Mouse (Mus musculus): Measurements from ENCODE around the gene Mier1. TPM values are rescaled to one million over a fixed set of nuclear protein-coding genes. Genes with fewer than 3 reads are reported as not detected.

The Mier1 gene
- 100 to 1,000 TPM; 129 to 136 TPM for total RNA-seq (2023)

GRCm38 (mm10) chr4:103114184-103115111, at the start of gene Mier1, which contains the start of gene Wdr78:
Gene Mier1 (plus strand): TSS chr4:103114390.
Gene Wdr78 (minus strand): TSS chr4:103114555.

Other genes with a start within 250 kb of the Mier1 start
- not detected for gene Tctex1d1, start 135.8 kb upstream of the Mier1 start, total RNA-seq (2023)
- not detected for gene Insl5, start 87.5 kb upstream of the Mier1 start, total RNA-seq (2023)
- 1 to 10 TPM; 9.2 to 9.9 TPM for gene Wdr78, start 165 bp downstream of the Mier1 start, total RNA-seq (2023)
- 10 to 100 TPM; 23.1 to 33.5 TPM for gene Slc35d1, start 100.8 kb downstream of the Mier1 start, total RNA-seq (2023)
- not detected for gene 4921539E11Rik, start 176.5 kb downstream of the Mier1 start, total RNA-seq (2023)
- 10 to 100 TPM; 20.0 to 20.3 TPM for gene Oma1, start 199.4 kb downstream of the Mier1 start, total RNA-seq (2023)

Measured in T-cell, adult 66 days (primary cell).